Mouse (Mus musculus): Measurements from ENCODE around the gene Mre11a. TPM values are rescaled to one million over a fixed set of nuclear protein-coding genes. Genes with fewer than 3 reads are reported as not detected.

Mre11a gene
- polyA plus RNA-seq, 1 experiment from 2014 or later: 9.8 TPM

GRCm38 (mm10) chr9:14841878-14842761, 57.7 kb downstream of the Mre11a start:
- no peak for DNase-seq (ENCODE audit: low spot score)

GRCm38 (mm10) chr9:14843311-14843857, 58.9 kb downstream of the Mre11a start:
- Histone ChIP-seq H3K36me3 (replicated peaks; ENCODE audit: control insufficient read depth, insufficient read depth) (no peaks in the 10 kb centered on the region), H3K27me3 (ENCODE audit: control insufficient read depth, insufficient read depth, low read length) (no peaks in the 10 kb centered on the region), H3K4me1 (replicated peaks; ENCODE audit: control insufficient read depth, insufficient read depth, low read length) (no peaks in the 10 kb centered on the region), H3K4me2 (replicated peaks) (no peak overlapping the region), H3K27ac (no peak overlapping the region), H3K9ac (no peak overlapping the region), H3K4me3 (replicated peaks; ENCODE audit: low read length) (no peak overlapping the region), H3K9me3 (ENCODE audit: control insufficient read depth, low read length) (no peaks in the 10 kb centered on the region)
- DNase-seq (ENCODE audit: low spot score) (no peak), ATAC-seq (ENCODE audit: low FRiP score) (no peak)
- 92% methylated on average over 6 of the region's 6 CpGs for WGBS

More at GRCm38 (mm10) chr9:14841878-14842761, 57.7 kb downstream of the Mre11a start:
- Histone ChIP-seq H3K36me3 (replicated peaks; ENCODE audit: control insufficient read depth, insufficient read depth) (no peaks in the 10 kb centered on the region), H3K4me1 (replicated peaks; ENCODE audit: control insufficient read depth, insufficient read depth, low read length) (no peaks in the 10 kb centered on the region), H3K9ac (no peak overlapping the region), H3K9me3 (ENCODE audit: control insufficient read depth, low read length) (no peaks in the 10 kb centered on the region), H3K27me3 (ENCODE audit: control insufficient read depth, insufficient read depth, low read length) (no peaks in the 10 kb centered on the region), H3K4me3 (replicated peaks; ENCODE audit: low read length) (no peak overlapping the region), H3K27ac (no peak overlapping the region), H3K4me2 (replicated peaks) (no peak overlapping the region)
- no peak for ATAC-seq (ENCODE audit: low FRiP score)
- 84% methylated on average over 10 of the region's 10 CpGs for WGBS

- no peaks in the 10 kb centered on the region for H3K27me3 ChIP-seq (ENCODE audit: control insufficient read depth, insufficient read depth, low read length)
- H3K4me2 ChIP-seq (replicated peaks): no peak overlapping the region
- H3K27ac ChIP-seq: no peak overlapping the region
- H3K9ac ChIP-seq: no peak overlapping the region
- DNase-seq (ENCODE audit: low spot score) (no peak), ATAC-seq (ENCODE audit: low FRiP score) (no peak)
- no peaks in the 10 kb centered on the region for H3K36me3 ChIP-seq (replicated peaks; ENCODE audit: control insufficient read depth, insufficient read depth)
- no peak overlapping the region for H3K4me3 ChIP-seq (replicated peaks; ENCODE audit: low read length)
- WGBS: 94% methylated on average over 3 of the region's 3 CpGs
- H3K9me3 ChIP-seq (ENCODE audit: control insufficient read depth, low read length): no peaks in the 10 kb centered on the region
- H3K4me1 ChIP-seq (replicated peaks; ENCODE audit: control insufficient read depth, insufficient read depth, low read length): no peaks in the 10 kb centered on the region
These were observed 59.4 kb downstream of the Mre11a start for GRCm38 (mm10) chr9:14843901-14844300.

GRCm38 (mm10) chr9:14846428-14846827, 62.0 kb downstream of the Mre11a start:
- ATAC-seq (ENCODE audit: low FRiP score): no peak
- H3K9ac ChIP-seq: no peak overlapping the region
- WGBS: 48% methylated on average over 5 of the region's 5 CpGs
- no peak for DNase-seq (ENCODE audit: low spot score)
- no peak overlapping the region for H3K4me3 ChIP-seq (replicated peaks; ENCODE audit: low read length)
- no peaks in the 10 kb centered on the region for H3K9me3 ChIP-seq (ENCODE audit: control insufficient read depth, low read length)
- H3K27me3 ChIP-seq (ENCODE audit: control insufficient read depth, insufficient read depth, low read length): no peaks in the 10 kb centered on the region
- no peak overlapping the region for H3K4me2 ChIP-seq (replicated peaks)
- H3K36me3 ChIP-seq (replicated peaks; ENCODE audit: control insufficient read depth, insufficient read depth): no peaks in the 10 kb centered on the region
- no peak overlapping the region for H3K27ac ChIP-seq
- H3K4me1 ChIP-seq (replicated peaks; ENCODE audit: control insufficient read depth, insufficient read depth, low read length): no peaks in the 10 kb centered on the region

- no peak for DNase-seq (ENCODE audit: low spot score)
- WGBS: 62% methylated on average over 1 of the region's 1 CpGs
- H3K36me3 ChIP-seq (replicated peaks; ENCODE audit: control insufficient read depth, insufficient read depth): no peaks in the 10 kb centered on the region
These were observed 63.9 kb downstream of the Mre11a start for GRCm38 (mm10) chr9:14848267-14848935.

GRCm38 (mm10) chr9:14854585-14854984, 70.1 kb downstream of the Mre11a start:
- WGBS: 63% methylated on average over 4 of the region's 4 CpGs
- DNase-seq (ENCODE audit: low spot score): no peak
- Histone ChIP-seq H3K27me3 (ENCODE audit: control insufficient read depth, insufficient read depth, low read length) (peaks cover 19% of the 10 kb centered on the region), H3K9me3 (ENCODE audit: control insufficient read depth, low read length) (no peaks in the 10 kb centered on the region), H3K9ac (no peak overlapping the region), H3K4me2 (replicated peaks) (no peak overlapping the region), H3K36me3 (replicated peaks; ENCODE audit: control insufficient read depth, insufficient read depth) (no peaks in the 10 kb centered on the region), H3K4me3 (replicated peaks; ENCODE audit: low read length) (no peak overlapping the region), H3K4me1 (replicated peaks; ENCODE audit: control insufficient read depth, insufficient read depth, low read length) (no peaks in the 10 kb centered on the region), H3K27ac (no peak overlapping the region)
- ATAC-seq (ENCODE audit: low FRiP score): no peak; the same call in 1 of the 2 replicates

More at GRCm38 (mm10) chr9:14848267-14848935, 63.9 kb downstream of the Mre11a start:
- Histone ChIP-seq H3K4me1 (replicated peaks; ENCODE audit: control insufficient read depth, insufficient read depth, low read length) (no peaks in the 10 kb centered on the region), H3K27me3 (ENCODE audit: control insufficient read depth, insufficient read depth, low read length) (no peaks in the 10 kb centered on the region), H3K9me3 (ENCODE audit: control insufficient read depth, low read length) (no peaks in the 10 kb centered on the region), H3K9ac (no peak overlapping the region), H3K4me2 (replicated peaks) (no peak overlapping the region), H3K27ac (no peak overlapping the region), H3K4me3 (replicated peaks; ENCODE audit: low read length) (no peak overlapping the region)
- ATAC-seq (ENCODE audit: low FRiP score): no peak

- no peaks in the 10 kb centered on the region for H3K36me3 ChIP-seq (replicated peaks; ENCODE audit: control insufficient read depth, insufficient read depth)
- H3K27me3 ChIP-seq (ENCODE audit: control insufficient read depth, insufficient read depth, low read length): peaks cover 39% of the 10 kb centered on the region
- H3K4me1 ChIP-seq (replicated peaks; ENCODE audit: control insufficient read depth, insufficient read depth, low read length): 0 out of 2 replicates have a peak, but pooled peaks cover 4% of the 10 kb centered on the region
- H3K4me2 ChIP-seq (replicated peaks): no peak overlapping the region
- WGBS: 49% methylated on average over 4 of the region's 4 CpGs
- H3K4me3 ChIP-seq (replicated peaks; ENCODE audit: low read length): no peak overlapping the region
- no peak overlapping the region for H3K27ac ChIP-seq
- DNase-seq (ENCODE audit: low spot score): no peak
- H3K9me3 ChIP-seq (ENCODE audit: control insufficient read depth, low read length): no peaks in the 10 kb centered on the region
- no peak for ATAC-seq (ENCODE audit: low FRiP score)
- H3K9ac ChIP-seq: no peak overlapping the region
These were observed 72.6 kb downstream of the Mre11a start for GRCm38 (mm10) chr9:14856922-14857654.

- Histone ChIP-seq H3K4me3 (replicated peaks; ENCODE audit: low read length) (no peak overlapping the region), H3K27ac (no peak overlapping the region), H3K4me1 (replicated peaks; ENCODE audit: control insufficient read depth, insufficient read depth, low read length) (0 out of 2 replicates have a peak, but pooled peaks cover 4% of the 10 kb centered on the region), H3K27me3 (ENCODE audit: control insufficient read depth, insufficient read depth, low read length) (peaks cover 40% of the 10 kb centered on the region), H3K9me3 (ENCODE audit: control insufficient read depth, low read length) (no peaks in the 10 kb centered on the region), H3K9ac (no peak overlapping the region), H3K4me2 (replicated peaks) (no peak overlapping the region), H3K36me3 (replicated peaks; ENCODE audit: control insufficient read depth, insufficient read depth) (no peaks in the 10 kb centered on the region)
- ATAC-seq (ENCODE audit: low FRiP score): no peak
- no peak for DNase-seq (ENCODE audit: low spot score)
- 67% methylated on average over 7 of the region's 7 CpGs for WGBS
These were observed 73.8 kb downstream of the Mre11a start for GRCm38 (mm10) chr9:14858170-14858706.

Data from hindbrain, embryonic 14.5 days (tissue).